Mouse (Mus musculus) ovary, postnatal 10 days (tissue): ENCODE data around the gene Tesc.

Experiments used
- DNase-seq: peaks from one replicate; pipeline ENCODE4 v3.0.0; 2022; ENCODE audit warnings: low spot score

Gene Tesc

DNA sequence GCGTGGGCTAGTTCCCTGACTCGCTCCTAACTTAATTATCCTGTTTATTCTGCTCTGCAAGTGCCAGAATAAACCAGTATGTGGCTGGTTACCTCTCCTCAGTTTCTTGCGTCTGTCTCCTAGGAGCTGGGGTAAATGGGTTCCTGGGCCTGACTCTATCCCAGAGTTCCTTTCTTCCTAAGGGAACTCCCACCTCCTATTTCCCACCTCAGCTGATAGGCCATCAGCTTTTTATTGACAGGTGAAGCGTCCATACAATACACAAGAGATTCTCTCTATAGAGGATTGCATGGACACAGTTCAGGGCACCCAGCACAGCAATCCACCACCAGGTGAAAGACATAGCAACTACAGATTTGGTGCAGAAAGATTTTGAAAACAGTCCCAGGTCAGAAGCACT, 16.2 kb downstream of the Tesc start:
- no peak for DNase-seq

DNA sequence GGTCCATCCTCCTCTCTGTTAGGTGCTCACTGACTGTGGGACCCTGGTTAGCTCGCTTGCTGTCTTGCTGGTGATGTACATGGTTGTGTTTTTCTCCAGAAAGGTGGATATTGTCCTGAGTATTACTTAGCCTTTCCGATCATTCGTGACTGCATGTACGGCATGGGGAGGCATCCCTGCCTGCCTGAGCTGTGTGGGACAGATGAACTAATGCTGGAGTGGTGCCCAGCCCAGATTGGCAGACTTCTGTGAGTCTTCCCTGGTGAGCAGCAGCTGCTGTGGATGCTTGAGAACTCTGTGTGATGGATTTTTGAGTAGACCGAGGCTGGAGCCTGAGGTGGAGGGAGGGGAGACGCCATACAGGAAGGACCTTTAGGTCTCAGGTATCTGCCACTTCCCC, 17.4 kb downstream of the Tesc start:
- no peak for DNase-seq

DNA sequence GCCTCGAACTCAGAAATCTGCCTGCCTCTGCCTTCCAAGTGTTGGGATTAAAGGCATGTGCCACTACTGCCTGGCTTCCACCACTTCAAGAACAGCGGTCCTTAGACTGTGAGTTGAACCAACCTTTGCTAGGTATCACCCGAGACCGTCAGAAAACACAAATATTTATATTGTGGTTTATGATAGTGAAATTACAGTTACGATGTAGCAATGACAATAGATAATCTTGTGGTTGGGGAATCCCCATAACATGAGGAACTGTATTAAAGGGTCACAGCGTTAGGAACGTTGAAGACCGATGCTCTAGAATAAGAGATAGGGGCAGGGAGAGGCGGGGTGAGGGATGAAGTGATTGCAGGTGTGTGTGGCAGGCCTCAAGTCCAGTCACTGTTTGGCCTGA, 17.8 kb downstream of the Tesc start:
- no peak for DNase-seq

DNA sequence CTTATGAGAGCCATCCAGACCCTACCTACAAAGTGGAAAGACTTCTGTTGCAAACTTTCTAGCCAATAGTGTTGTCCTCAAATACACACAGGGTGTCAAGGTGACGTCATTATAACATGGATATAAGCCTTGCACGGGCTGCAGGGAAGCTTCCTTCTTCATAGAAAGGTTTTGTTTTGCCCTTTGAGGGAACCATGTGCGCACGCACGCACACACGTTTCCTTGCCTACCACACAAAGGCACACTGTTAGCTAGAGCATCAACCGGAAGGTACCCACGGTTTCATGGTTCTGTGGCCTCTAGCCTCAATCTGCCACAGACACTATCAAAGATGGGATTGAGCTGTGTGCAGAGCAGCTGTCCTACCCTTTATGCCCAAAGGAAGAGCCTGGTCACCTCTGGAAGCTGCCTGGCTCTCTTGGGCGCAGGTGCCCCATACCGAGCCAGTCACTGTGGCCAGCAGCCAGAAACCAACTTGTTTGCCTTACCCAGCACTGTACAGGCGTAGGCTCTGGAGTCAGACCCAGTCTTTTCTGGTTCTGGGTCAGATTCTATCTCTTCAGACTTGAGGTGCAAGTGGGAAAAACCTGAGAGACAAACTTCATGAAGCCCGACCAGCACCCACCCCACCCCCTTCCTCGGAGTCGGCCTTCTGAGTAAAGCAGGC, 19.7 kb downstream of the Tesc start:
- DNase-seq: no peak

DNA sequence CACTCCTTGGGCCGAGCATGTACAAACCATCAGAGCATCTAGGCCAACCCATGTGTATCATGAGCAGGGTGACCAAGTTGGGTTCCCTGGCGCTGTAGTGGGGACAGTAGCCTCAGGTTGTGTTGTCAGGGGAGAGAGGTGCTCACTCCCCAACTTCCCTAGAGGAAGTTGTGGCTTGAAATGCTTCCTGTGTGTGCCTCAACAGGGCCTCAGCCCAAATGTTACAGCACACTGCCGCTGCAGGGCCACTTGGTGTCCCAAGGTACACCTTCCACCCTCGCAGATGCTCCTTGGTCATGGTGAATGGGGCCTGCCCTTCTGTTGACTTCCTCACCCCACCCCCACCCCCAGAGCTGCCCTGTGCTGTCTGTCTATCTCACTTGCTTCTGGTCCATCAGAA, 20.9 kb downstream of the Tesc start:
- DNase-seq: no peak

DNA sequence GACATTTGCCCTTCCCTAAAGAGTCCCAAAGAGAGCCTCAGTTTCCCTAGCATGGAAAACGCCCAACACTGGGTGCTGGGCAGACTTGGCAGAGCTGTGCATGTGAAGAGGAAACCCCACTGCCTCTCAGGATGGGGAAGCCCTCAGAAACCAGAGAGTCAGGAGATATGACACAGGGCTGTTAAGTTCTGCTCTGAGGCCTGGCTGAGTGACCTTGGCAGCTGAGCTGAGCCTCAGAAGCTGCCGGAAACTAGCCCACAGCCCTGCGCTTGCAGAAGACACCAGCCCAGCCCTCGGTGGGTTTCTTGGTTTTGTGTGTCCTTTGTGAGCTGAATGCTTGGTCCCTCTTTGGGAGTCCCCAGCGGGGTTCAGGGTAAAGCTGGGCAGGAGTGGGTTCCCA, 21.4 kb downstream of the Tesc start:
- no peak for DNase-seq

DNA sequence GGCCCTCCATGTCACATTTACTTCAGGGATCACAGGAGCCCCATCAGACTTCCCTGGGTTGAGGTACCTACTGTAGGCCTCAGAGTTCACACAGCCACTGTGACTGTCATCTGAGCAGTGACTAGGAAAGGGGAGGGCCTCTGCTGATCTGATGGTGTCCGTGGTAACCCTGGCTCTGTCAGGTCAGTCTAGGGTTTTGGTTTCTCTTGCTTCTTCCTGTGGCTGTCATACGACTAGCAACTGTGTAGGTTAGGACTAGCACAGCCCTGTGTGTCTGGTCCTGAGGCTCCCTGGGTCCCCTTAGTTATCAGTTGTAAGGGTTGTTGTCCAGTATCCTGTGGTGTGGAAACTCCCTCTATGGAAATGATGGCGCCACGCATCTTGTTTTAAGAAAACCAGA, 23.2 kb downstream of the Tesc start:
- no peak for DNase-seq

DNA sequence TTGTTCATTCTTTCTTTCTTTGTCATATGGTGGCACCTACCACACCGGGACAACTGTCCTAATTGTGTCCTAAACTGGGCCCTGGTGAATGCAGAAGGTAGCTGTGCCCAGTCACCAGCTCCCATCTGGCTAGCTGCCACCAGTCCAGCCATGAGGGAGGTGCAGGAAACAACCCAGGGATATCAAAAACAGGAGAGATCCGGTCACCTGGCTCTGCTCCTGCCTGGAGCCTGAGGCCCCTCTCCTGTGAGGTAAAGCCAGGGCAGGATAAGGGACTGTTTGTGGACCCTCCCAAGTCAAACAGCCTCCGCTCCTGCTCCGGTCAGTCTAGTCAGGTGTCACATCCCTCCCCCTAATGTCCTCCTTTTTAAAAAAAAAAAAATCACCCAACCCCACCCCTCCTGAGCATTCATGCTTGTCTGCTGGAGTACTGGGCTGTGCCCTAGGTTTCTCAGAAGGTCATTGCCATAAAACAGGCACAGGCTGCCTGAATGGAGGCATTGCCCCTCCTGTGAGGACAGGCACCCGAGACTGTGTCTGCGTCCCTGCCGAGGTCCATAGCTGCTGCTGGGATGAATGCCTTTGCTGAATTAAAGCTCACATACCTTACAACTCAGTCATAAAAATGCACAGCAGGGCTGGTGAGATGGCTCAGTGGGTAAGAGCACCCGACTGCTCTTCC, 24.6 kb downstream of the Tesc start:
- DNase-seq: no peak

DNA sequence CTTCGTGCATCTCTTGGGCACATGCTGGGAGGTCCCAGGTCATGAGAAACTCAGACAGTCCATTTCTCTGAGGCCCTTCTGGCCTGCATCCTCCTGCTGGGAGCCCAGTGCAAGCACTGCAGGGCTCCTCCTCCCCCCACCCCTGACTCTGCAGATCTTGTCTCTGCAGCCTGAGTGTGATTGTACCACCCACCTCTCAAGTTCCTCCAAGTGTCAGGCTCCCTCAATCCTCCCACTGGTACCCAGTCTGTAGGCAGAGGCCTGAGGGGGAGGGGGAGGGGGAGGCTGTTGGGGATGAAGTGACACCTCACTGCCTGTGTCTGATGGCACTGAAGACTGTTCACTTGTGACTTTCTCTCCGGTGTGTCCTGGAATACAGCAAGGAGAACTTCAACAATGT, 25.7 kb downstream of the Tesc start:
- DNase-seq: no peak

DNA sequence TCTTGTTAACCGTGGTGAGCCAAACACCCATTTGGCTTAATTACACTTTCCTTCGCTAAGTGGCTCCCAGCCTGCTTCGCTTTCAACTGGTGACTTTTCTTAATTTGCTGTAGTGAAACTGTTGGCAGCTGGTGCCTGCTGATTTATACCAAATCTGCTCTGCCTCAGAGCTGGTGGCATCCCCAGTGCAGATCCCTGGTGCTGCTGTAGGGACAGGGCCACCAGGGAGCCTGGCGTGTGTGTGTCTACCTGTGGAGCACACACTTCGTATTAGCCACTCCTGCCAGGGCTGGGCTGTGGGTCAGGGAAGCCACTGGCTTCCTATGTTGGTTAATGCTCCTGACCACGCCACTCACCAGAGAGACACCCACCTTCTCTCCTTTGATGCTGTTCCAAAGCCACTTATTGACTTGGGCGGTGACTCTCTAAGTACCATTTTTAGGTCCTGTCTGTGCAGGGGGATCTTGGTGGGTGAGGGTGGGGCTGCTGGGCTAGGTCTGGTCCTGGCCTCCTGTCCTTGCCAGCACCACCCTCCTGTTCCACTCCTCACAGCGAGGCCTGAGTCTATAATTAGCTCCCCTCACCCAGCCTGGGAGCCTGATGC, 30.1 kb downstream of the Tesc start:
- no peak for DNase-seq

DNA sequence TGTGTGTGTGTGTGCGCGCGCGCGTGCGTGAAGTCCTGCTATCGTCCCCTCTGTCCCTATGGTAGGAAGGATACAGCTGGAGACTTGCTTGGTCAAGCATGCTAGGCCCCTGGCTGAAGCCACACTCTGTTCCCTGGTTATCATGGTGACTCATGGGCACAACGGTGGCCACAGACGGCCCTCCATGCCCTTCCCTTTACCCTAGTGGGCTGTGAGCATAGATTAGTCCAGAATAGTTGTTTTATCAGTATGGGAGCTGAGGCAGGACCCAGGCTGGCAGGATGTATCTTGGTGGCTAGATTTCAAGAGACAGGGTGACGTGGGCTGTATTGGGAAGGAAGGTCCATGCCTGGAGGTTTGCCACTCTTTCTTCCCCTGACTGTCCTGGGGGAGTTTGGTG, 31.3 kb downstream of the Tesc start:
- DNase-seq: no peak

DNA sequence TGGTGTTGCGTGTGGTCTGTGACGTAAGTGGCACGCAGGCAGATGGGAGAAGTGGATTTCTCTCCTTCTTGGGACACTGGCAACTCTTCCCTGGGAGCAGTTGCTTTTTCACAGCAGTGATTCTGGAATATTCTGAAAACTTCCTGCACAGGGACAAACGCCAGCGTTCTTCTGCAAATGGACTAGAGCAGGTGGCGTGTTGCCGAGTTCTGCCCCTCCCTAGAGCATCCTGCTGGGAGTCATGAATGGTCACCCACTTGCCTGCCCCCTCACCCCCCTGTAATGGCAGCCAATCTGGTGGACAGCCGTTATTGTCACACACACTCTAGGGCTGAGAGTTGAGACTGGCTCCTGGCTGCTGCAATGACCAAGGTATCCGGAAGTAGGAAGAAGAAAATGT, 32.1 kb downstream of the Tesc start:
- DNase-seq: no peak

DNA sequence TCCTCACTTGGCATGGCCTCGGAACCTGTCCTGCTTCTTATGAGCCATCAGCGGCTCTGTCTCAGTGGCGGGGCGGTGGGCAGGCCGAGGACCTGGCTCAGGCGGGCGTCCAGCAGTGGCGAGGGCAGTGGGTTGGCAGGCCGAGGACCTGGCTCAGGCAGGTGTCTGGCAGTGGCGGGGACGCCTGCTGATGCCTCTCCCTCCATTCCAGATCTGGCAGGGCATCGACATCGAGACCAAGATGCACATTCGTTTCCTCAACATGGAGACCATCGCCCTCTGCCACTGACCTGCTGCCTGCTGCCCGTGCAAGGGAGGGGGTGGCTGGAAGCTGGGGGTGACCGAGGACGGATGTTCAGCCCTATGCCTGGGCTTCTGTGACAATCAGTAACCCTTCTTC, 33.8 kb downstream of the Tesc start:
- no peak for DNase-seq

DNA sequence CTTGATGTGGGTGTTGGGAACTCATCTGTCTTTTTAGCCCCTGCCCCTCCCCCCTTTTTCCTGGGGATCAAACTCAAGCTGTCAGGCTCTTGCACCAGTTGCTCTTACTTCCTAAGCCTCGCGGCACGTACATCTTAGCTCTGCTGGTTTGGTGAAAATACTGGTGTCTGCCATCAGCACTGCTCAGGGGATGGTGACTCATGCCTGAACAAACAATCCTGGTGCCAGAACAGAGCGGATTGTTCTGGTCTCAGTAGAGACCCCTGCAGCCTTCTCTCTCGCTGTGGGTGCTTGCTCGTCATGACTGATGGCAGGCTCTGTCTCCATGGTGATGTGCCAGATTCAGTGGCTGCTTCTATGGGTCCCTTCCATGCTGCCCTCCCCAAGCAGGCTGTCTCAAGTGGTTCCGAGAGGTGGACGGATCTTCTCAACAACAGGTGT, 35.7 kb downstream of the Tesc start:
- DNase-seq: no peak

DNA sequence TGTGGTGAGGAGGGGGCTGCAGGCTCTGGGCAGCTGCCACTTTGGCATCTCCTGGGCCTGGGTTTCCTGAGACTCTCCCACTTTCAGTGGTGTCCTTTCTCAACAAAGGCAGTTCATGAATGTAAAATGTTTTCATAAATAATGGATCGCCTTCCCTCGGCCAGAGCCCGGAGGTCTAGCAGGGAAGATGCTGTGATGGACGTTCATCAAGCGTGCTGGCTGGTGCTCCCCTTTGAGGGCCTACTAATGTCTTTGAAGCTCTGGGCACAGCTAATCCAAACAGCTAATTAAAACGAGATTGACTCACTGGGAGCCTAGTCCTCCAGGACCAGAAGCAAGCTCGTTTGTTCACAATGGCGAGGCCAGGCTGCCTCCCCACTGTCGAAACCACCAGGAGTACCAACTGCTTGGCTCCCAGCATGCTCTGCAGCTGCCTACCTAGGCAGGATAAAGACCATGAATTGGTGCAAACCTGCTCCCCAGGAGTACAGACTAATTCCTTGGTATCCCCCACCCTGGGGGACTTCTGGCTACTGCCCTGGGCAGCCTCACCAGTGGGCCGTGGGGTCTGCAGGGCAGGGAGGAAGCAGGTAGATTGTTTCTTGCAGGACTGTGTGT, 36.9 kb downstream of the Tesc start:
- DNase-seq: no peak

DNA sequence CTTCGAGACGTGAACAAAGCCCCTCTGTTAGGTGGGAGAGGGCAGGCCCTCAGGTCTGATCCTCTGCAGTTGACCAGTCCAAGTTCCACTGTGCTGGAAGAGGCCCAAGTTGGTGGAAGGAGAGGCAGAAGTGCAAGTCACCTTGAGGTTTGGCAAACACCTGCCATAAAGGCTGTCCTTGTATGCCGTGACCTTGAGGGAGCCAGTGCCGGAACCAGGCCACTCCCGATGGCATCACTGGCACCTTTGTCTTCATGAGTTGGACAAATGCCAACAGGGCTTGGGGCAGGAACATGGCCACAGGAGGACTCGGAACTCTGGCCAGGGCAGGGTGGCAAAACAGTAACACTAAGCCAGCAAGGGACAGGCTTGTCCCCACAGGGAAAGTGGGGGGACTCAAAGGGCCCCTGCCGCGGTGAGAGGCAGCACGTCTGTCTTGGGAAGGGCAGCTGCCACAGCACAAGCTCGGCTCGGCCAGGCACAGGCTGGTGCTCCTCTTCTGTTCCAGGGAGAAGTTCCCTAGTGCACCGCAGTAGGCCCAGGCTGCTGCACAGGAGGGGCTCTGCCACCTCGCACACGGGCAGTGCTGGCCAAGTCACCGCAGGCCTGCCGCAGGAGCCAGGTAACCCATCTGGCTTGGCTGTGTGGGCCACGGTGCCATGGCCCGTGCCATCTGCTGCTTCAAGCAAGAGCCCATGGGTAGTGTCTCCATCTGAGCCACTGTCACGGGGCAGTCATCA, 38.1 kb downstream of the Tesc start:
- no peak for DNase-seq

DNA sequence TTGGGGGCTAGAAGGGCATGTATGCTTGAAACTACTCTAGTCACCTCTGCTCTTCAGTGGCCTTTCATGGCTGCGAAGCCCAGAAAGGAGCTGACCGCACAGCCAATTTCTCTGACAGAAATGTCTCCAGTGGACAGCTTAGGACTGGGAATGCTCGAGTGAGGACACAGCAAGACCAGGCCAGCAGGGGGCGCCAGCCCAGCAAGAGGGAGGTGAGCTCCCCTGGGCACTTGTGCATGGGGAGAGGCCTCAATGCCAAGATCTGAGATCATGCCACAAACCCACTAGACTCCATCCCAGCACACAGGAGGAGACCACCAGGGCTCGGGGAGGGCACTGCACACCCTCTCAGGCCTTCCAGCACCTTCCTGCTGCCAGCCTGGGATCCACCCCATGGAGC, 39.3 kb downstream of the Tesc start:
- DNase-seq: no peak

DNA sequence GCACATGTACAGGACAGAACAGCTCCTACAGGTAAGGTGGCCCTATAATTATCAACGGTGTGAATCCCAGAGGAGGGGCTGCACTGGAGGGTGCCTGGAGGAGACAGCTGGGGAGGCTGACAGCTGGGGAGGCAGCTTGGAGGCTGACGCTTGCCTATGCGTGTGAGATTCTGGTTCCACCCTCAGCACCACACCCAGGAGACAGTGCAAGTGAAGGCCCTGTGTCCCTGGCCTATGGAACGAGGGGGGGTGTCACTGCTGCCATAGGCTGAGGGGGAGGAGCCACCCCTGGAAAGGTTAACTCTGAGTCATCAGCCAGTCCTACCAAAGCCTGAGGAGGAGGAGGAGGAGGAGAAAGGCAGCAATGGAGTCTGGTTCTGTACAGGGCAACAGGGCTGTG, 40.0 kb downstream of the Tesc start:
- no peak for DNase-seq

DNA sequence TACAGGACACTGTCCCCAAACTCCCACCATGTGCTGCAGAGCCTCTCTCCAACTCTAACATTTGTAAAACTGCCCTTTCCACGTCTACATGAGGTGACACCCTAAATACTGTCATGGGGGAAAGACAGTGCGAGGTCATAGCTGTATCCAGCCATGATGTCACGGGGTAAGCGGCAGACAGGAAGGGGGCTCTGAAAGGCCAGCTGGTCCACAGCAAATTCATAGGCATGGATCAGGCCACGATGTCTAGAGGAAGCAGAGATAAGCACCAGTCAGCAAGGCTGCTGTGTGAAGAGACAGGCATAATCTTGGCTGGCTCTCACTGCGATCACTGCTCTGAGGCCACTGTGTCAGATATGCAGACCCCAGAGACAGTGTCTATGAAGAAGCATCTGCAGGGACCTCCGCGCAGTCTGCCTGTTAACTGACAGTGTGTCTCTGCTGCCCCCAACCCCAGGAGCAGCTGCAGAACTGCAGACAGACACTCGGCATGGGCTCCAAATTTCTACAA, 40.5 kb downstream of the Tesc start:
- no peak for DNase-seq

DNA sequence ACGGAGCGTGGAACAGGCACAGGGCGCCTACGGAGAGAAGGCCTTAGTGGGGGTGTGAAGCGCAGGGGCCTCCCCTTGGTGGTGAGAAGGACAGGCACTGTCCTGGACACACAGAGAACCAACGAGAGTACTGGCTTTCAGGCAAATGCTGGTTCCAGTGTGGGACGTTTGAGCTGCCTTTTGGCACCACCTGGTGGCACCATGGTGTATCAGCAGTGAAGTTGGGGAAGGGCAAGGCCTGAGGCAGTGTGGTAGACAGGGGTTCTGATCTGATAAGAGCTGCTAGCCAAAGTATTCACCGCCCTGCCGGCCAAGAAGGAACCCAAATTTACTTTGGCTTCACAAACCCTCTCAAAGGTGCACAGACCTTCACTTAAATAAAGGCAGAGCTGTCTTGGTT, 41.8 kb downstream of the Tesc start:
- peak; percentile 23 for DNase-seq

DNA sequence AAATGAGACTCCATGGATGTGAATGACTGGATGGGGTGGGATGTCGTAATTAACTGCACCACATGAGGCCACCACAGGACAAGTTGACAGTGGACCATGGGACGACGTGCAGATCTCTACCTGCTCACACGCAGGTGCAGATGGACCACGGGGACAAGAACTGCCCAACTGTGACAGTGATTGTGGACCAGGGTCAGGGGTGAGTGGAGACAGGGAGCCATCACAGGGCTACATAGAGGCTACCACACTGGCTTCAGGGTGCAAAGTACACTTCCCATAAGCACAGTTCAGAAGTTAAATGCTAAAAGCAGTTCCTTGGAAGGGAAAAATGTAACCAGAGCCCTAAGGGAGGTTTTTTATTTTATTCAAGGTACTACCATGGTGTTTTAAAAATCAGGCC, 44.2 kb downstream of the Tesc start:
- no peak for DNase-seq

DNA sequence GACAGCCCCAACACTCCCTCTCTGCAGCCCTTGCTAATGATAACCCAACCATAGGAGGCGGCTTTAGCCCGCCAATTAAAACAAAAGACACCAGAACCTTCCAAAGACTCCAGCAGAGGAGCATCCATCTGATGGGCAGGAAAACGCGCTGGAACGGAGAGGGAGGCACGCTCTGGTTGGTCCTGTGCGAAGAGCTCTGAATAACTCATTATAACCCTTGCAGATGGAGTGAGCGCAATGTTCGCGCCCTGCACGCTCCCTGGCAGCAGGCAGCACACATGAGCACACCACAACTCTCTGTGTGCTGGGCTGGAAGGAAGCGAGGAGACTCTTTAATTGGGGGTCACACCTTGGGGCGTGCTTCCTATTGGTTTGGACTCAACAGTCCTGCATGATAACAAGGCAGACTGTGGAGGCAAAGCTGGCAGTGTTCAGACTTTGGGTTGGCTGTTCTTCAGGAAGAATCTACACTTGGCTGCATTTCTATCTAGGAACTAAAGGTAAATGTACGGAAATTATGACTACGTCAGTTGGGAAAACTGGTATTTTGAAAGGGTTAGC, 45.8 kb downstream of the Tesc start:
- DNase-seq: no peak
